Mouse (Mus musculus) intestine, embryonic 15.5 days (tissue): ENCODE measurements at regions not wholly inside any gene's neighbourhood (a gene's known extent, or its start where the extent isn't known, plus 50 kb on each side); places are given as distances from the start of the nearest gene placed in this dataset.
A peak's percentile ranks its signal among the peaks of the same experiment; 100 is the strongest.

Source experiments
- ATAC-seq: fragments of 200-750 bp; cut with Nextera tagmentation; 2 replicates; pipeline ENCODE4 v1.8.0; 2017; ENCODE audit warnings: moderate TSS enrichment, moderate library complexity
- H3K27ac ChIP-seq: fragments of 300-500 bp; sonication (generic); 2 replicates; pipeline ENCODE4 v1.5.1; 2015; ENCODE audit warnings: mild to moderate bottlenecking, inconsistent platforms
- H3K27me3 ChIP-seq: fragments of 300-500 bp; sonication (generic); replicated peaks from 2 replicates; pipeline ENCODE4 v1.6.1; 2015; ENCODE audit warnings: inconsistent platforms
- H3K36me3 ChIP-seq: fragments of 300-500 bp; sonication (generic); 2 replicates; pipeline ENCODE4 v1.6.1; 2015; ENCODE audit warnings: inconsistent platforms
- H3K4me1 ChIP-seq: fragments of 300-500 bp; sonication (generic); replicated peaks from 2 replicates; pipeline ENCODE4 v1.6.1; 2015; ENCODE audit warnings: inconsistent platforms
- H3K4me2 ChIP-seq: fragments of 300-500 bp; sonication (generic); replicated peaks from 2 replicates; pipeline ENCODE4 v1.6.1; 2015; ENCODE audit warnings: mild to moderate bottlenecking, inconsistent platforms
- H3K4me3 ChIP-seq: fragments of 300-500 bp; sonication (generic); replicated peaks from 2 replicates; pipeline ENCODE4 v1.5.1; 2015; ENCODE audit warnings: inconsistent platforms
- H3K9ac ChIP-seq: fragments of 300-500 bp; sonication (generic); 2 replicates; pipeline ENCODE4 v1.6.1; 2015; ENCODE audit warnings: inconsistent platforms
- H3K9me3 ChIP-seq: fragments of 300-500 bp; sonication (generic); 2 replicates; pipeline ENCODE4 v1.6.1; 2016; ENCODE audit warnings: inconsistent platforms
- WGBS: fragments of 180-500 bp; shearing (Covaris S2); methylation state at CpG from one replicate; pipeline ENCODE4 v1.1.7; 2015; 5-methylcytosine and 5-hydroxymethylcytosine counted together

GRCm38 (mm10) chr2:171333816-171334757 lies 602.5 kb downstream of the Dok5 start:
- no peaks in the 10 kb centered on the region for H3K9me3 ChIP-seq
- no peak overlapping the region for H3K4me3 ChIP-seq
- no peak overlapping the region for H3K4me2 ChIP-seq
- no peak overlapping the region for H3K27ac ChIP-seq
- no peak overlapping the region for H3K9ac ChIP-seq
- no peaks in the 10 kb centered on the region for H3K36me3 ChIP-seq
- no peaks in the 10 kb centered on the region for H3K4me1 ChIP-seq
- H3K27me3 ChIP-seq: no peaks in the 10 kb centered on the region
- no peak for ATAC-seq
- 71% methylated on average over 14 of the region's 14 CpGs for WGBS

GRCm38 (mm10) chr2:171332826-171333225 lies 601.2 kb downstream of the Dok5 start:
- Histone ChIP-seq H3K4me3 (no peak overlapping the region), H3K4me2 (no peak overlapping the region), H3K9me3 (no peaks in the 10 kb centered on the region), H3K27me3 (no peaks in the 10 kb centered on the region), H3K36me3 (no peaks in the 10 kb centered on the region), H3K9ac (no peak overlapping the region), H3K4me1 (no peaks in the 10 kb centered on the region), H3K27ac (no peak overlapping the region)
- no peak for ATAC-seq
- WGBS: 82% methylated on average over 8 of the region's 8 CpGs

GRCm38 (mm10) chr2:171331529-171331928 lies 599.9 kb downstream of the Dok5 start:
- Histone ChIP-seq H3K9me3 (no peaks in the 10 kb centered on the region), H3K27me3 (no peaks in the 10 kb centered on the region), H3K36me3 (no peaks in the 10 kb centered on the region), H3K9ac (no peak overlapping the region), H3K4me3 (no peak overlapping the region), H3K4me2 (no peak overlapping the region), H3K4me1 (no peaks in the 10 kb centered on the region), H3K27ac (no peak overlapping the region)
- 86% methylated on average over 3 of the region's 3 CpGs for WGBS
- ATAC-seq: peak; percentile 61; the same call in 1 of the 2 replicates

- WGBS: 49% methylated on average over 3 of the region's 3 CpGs
Observed at GRCm38 (mm10) chr2:171326909-171327308, 595.3 kb downstream of the Dok5 start.

GRCm38 (mm10) chr2:171308486-171308885 lies 576.9 kb downstream of the Dok5 start:
- Histone ChIP-seq H3K9me3 (no peaks in the 10 kb centered on the region), H3K27ac (no peak overlapping the region), H3K9ac (no peak overlapping the region), H3K27me3 (no peaks in the 10 kb centered on the region), H3K36me3 (no peaks in the 10 kb centered on the region), H3K4me3 (no peak overlapping the region), H3K4me2 (no peak overlapping the region), H3K4me1 (no peaks in the 10 kb centered on the region)
- ATAC-seq: no peak
- 83% methylated on average over 4 of the region's 4 CpGs for WGBS

More at GRCm38 (mm10) chr2:171326909-171327308, 595.3 kb downstream of the Dok5 start:
- Histone ChIP-seq H3K4me1 (no peaks in the 10 kb centered on the region), H3K4me2 (no peak overlapping the region), H3K27me3 (no peaks in the 10 kb centered on the region), H3K9me3 (no peaks in the 10 kb centered on the region), H3K27ac (no peak overlapping the region), H3K4me3 (no peak overlapping the region), H3K9ac (no peak overlapping the region), H3K36me3 (no peaks in the 10 kb centered on the region)
- ATAC-seq: peak; percentile 66

- no peaks in the 10 kb centered on the region for H3K27me3 ChIP-seq
- no peak for ATAC-seq
- no peaks in the 10 kb centered on the region for H3K4me1 ChIP-seq
- H3K4me2 ChIP-seq: no peak overlapping the region
- WGBS: 53% methylated on average over 12 of the region's 12 CpGs
- H3K36me3 ChIP-seq: no peaks in the 10 kb centered on the region
- H3K9ac ChIP-seq: no peak overlapping the region
- no peaks in the 10 kb centered on the region for H3K9me3 ChIP-seq
- H3K27ac ChIP-seq: no peak overlapping the region
- H3K4me3 ChIP-seq: no peak overlapping the region
Observed at GRCm38 (mm10) chr2:171306000-171306399, 574.4 kb downstream of the Dok5 start.

- Histone ChIP-seq H3K4me3 (no peak overlapping the region), H3K27me3 (no peaks in the 10 kb centered on the region), H3K9me3 (no peaks in the 10 kb centered on the region), H3K27ac (no peak overlapping the region), H3K9ac (no peak overlapping the region), H3K4me1 (no peaks in the 10 kb centered on the region), H3K4me2 (no peak overlapping the region), H3K36me3 (no peaks in the 10 kb centered on the region)
- no peak for ATAC-seq
- WGBS: 79% methylated on average over 5 of the region's 5 CpGs
Observed at GRCm38 (mm10) chr2:171298519-171298918, 566.9 kb downstream of the Dok5 start.

- H3K9me3 ChIP-seq: no peaks in the 10 kb centered on the region
- no peak overlapping the region for H3K4me3 ChIP-seq
- no peak for ATAC-seq
- WGBS: 89% methylated on average over 5 of the region's 5 CpGs
- no peaks in the 10 kb centered on the region for H3K27me3 ChIP-seq
- H3K36me3 ChIP-seq: no peaks in the 10 kb centered on the region
- H3K27ac ChIP-seq: no peak overlapping the region
- no peak overlapping the region for H3K9ac ChIP-seq
- H3K4me1 ChIP-seq: no peaks in the 10 kb centered on the region
- H3K4me2 ChIP-seq: no peak overlapping the region
Observed at GRCm38 (mm10) chr2:171295603-171296002, 564.0 kb downstream of the Dok5 start.

GRCm38 (mm10) chr2:171292579-171292978 lies 561.0 kb downstream of the Dok5 start:
- Histone ChIP-seq H3K4me2 (no peak overlapping the region), H3K27ac (no peak overlapping the region), H3K9ac (no peak overlapping the region), H3K9me3 (no peaks in the 10 kb centered on the region), H3K36me3 (no peaks in the 10 kb centered on the region), H3K4me3 (no peak overlapping the region), H3K27me3 (no peaks in the 10 kb centered on the region), H3K4me1 (no peaks in the 10 kb centered on the region)
- ATAC-seq: no peak

GRCm38 (mm10) chr2:171285719-171286394 lies 554.2 kb downstream of the Dok5 start:
- Histone ChIP-seq H3K27ac (no peak overlapping the region), H3K27me3 (no peaks in the 10 kb centered on the region), H3K4me1 (no peaks in the 10 kb centered on the region), H3K9ac (no peak overlapping the region), H3K36me3 (no peaks in the 10 kb centered on the region), H3K4me3 (no peak overlapping the region), H3K9me3 (no peaks in the 10 kb centered on the region), H3K4me2 (no peak overlapping the region)
- WGBS: 36% methylated on average over 6 of the region's 6 CpGs
- ATAC-seq: no peak

GRCm38 (mm10) chr2:171280132-171280531 lies 548.5 kb downstream of the Dok5 start:
- H3K9ac ChIP-seq: no peak overlapping the region
- H3K4me1 ChIP-seq: no peaks in the 10 kb centered on the region
- H3K9me3 ChIP-seq: no peaks in the 10 kb centered on the region
- no peaks in the 10 kb centered on the region for H3K27me3 ChIP-seq
- H3K36me3 ChIP-seq: no peaks in the 10 kb centered on the region
- 63% methylated on average over 3 of the region's 3 CpGs for WGBS
- no peak overlapping the region for H3K4me2 ChIP-seq
- no peak overlapping the region for H3K4me3 ChIP-seq
- H3K27ac ChIP-seq: no peak overlapping the region
- ATAC-seq: no peak

- H3K36me3 ChIP-seq: no peaks in the 10 kb centered on the region
- ATAC-seq: no peak
- H3K4me3 ChIP-seq: no peak overlapping the region
- no peaks in the 10 kb centered on the region for H3K4me1 ChIP-seq
- no peak overlapping the region for H3K9ac ChIP-seq
- WGBS: 76% methylated on average over 3 of the region's 3 CpGs
- no peaks in the 10 kb centered on the region for H3K9me3 ChIP-seq
- H3K27ac ChIP-seq: no peak overlapping the region
- H3K27me3 ChIP-seq: no peaks in the 10 kb centered on the region
- no peak overlapping the region for H3K4me2 ChIP-seq
Observed at GRCm38 (mm10) chr2:171279319-171279718, 547.7 kb downstream of the Dok5 start.
